8 mouse cellular contexts compared by ENCODE assay signal in genomic region chr16:32277308-32278256, GRCm38 (mm10). TPM values are rescaled to one million over a fixed set of nuclear protein-coding genes. Genes with fewer than 3 reads are reported as not detected.
A peak's percentile ranks its signal among the peaks of the same experiment; 100 is the strongest.
DNase-seq lines count a peak whose midpoint lies in the region; ATAC-seq lines count a peak whose summit lies in the region.

Rnf168 (plus strand) TSS chr16:32277459.

- peak within 1 kb of the TSS; percentile 72 to 100 for H3K4me3 ChIP-seq in heart, embryonic 14.5 days (ENCODE audit: control insufficient read depth in 1 of 2, insufficient read depth in 1 of 2, low read depth in 1 of 2, low read length in 2 of 2)
- H3K4me3 ChIP-seq in liver, embryonic 13.5 days (replicated peaks): peak within 1 kb of the TSS; percentile 77
- peak within 1 kb of the TSS; percentile 84 for H3K4me3 ChIP-seq in stomach, embryonic 16.5 days (replicated peaks; ENCODE audit: low read length)

- peak; percentile 94 for ATAC-seq in erythroid progenitor cell, adult 5-6 weeks (replicated peaks; ENCODE audit: low FRiP score, poor library complexity, severe bottlenecking)
- ATAC-seq in heart, embryonic 14.5 days (ENCODE audit: insufficient number of reproducible peaks, insufficient read depth, low FRiP score, low read depth): peak; percentile 85
- ATAC-seq in liver, embryonic 13.5 days (ENCODE audit: low read depth): peak; percentile 94
- peak; percentile 94 for ATAC-seq in stomach, embryonic 16.5 days (ENCODE audit: insufficient read depth, low FRiP score)

- H3K36me3 ChIP-seq in heart, embryonic 14.5 days (ENCODE audit: control insufficient read depth, insufficient read depth, low read length): peaks cover 10% of the 10 kb centered on the region
- H3K36me3 ChIP-seq in liver, embryonic 13.5 days: peaks cover 19% of the 10 kb centered on the region
- peaks cover 9% of the 10 kb centered on the region; the same call in 1 of the 2 replicates for H3K36me3 ChIP-seq in stomach, embryonic 16.5 days (ENCODE audit: control insufficient read depth, insufficient read depth, low read length)

- H3K9ac ChIP-seq in heart, embryonic 14.5 days (ENCODE audit: low read length): peak within 1 kb of the TSS; percentile 89
- H3K9ac ChIP-seq in liver, embryonic 13.5 days: peak within 1 kb of the TSS; percentile 89
- H3K9ac ChIP-seq in stomach, embryonic 16.5 days (ENCODE audit: low read length): peak within 1 kb of the TSS; percentile 94

- H3K27ac ChIP-seq in heart, embryonic 14.5 days (replicated peaks in 1 of 2; ENCODE audit: control insufficient read depth in 1 of 2, insufficient read depth in 1 of 2, low read depth in 2 of 2, low read length in 2 of 2): peak within 1 kb of the TSS; percentile 96
- peak within 1 kb of the TSS; percentile 96 for H3K27ac ChIP-seq in liver, embryonic 13.5 days
- H3K27ac ChIP-seq in stomach, embryonic 16.5 days (ENCODE audit: low read length): peak within 1 kb of the TSS; percentile 97

- H3K4me2 ChIP-seq in heart, embryonic 14.5 days (ENCODE audit: low read length): peak within 1 kb of the TSS; percentile 70
- peak within 1 kb of the TSS; percentile 83 for H3K4me2 ChIP-seq in liver, embryonic 13.5 days
- peak within 1 kb of the TSS; percentile 83 for H3K4me2 ChIP-seq in stomach, embryonic 16.5 days (ENCODE audit: low read depth, low read length)

- peak; percentile 88 for DNase-seq in CD4-positive helper T cell, adult 2 months (ENCODE audit: low read depth, low spot score)
- peak; percentile 68 for DNase-seq in brain, embryonic 18.5 days (ENCODE audit: low read depth, low spot score)
- DNase-seq in kidney, postnatal 14 days: peak; percentile 93
- peak; percentile 88 for DNase-seq in liver, embryonic 13.5 days
- peak; percentile 92 for DNase-seq in neural tube, embryonic 10.5 days (ENCODE audit: extremely low spot score, low spot score)

- peaks cover 0 to 15% of the 10 kb centered on the region in 2 experiments; a peak in 2 of 4 replicates for H3K4me1 ChIP-seq in heart, embryonic 14.5 days (ENCODE audit: control insufficient read depth in 2 of 2, insufficient read depth in 2 of 2, low read length in 2 of 2)
- peaks cover 43% of the 10 kb centered on the region for H3K4me1 ChIP-seq in liver, embryonic 13.5 days (replicated peaks)
- peaks cover 6% of the 10 kb centered on the region for H3K4me1 ChIP-seq in stomach, embryonic 16.5 days (ENCODE audit: control insufficient read depth, insufficient read depth, low read length)

- WGBS in heart, embryonic 14.5 days: under 1% methylated on average over 75 of the region's 75 CpGs
- under 1% methylated on average over 75 of the region's 75 CpGs for WGBS in liver, embryonic 13.5 days (ENCODE audit: insufficient replicate concordance)
- 0% methylated on average over 71 of the region's 75 CpGs for WGBS in stomach, embryonic 16.5 days

- H3K27me3 ChIP-seq in heart, embryonic 14.5 days (ENCODE audit: control insufficient read depth, insufficient read depth, low read length): no peaks in the 10 kb centered on the region
- no peaks in the 10 kb centered on the region for H3K27me3 ChIP-seq in liver, embryonic 13.5 days
- no peaks in the 10 kb centered on the region for H3K27me3 ChIP-seq in stomach, embryonic 16.5 days (ENCODE audit: control insufficient read depth, insufficient read depth, low read length)

- H3K9me3 ChIP-seq in heart, embryonic 14.5 days (ENCODE audit: control insufficient read depth, low read length): peaks cover 9% of the 10 kb centered on the region; the same call in 1 of the 2 replicates
- H3K9me3 ChIP-seq in liver, embryonic 13.5 days (replicated peaks): peaks cover 3% of the 10 kb centered on the region; the same call in 1 of the 2 replicates
- H3K9me3 ChIP-seq in stomach, embryonic 16.5 days (replicated peaks; ENCODE audit: control insufficient read depth, low read length): 0 out of 2 replicates have a peak, but pooled peaks cover 5% of the 10 kb centered on the region

RNA-seq across cellular contexts. Expression of gene Rnf168, which starts in this region (rescaled TPM):
- 20.5 and 25.6 TPM in 2 replicates for total RNA-seq in erythroid progenitor cell, adult 5-6 weeks (2015; ENCODE audit: low replicate concordance)
- total RNA-seq in erythroid progenitor cell, adult 5-6 weeks (2017; ENCODE audit: low replicate concordance): 47.7 and 49.8 TPM in 2 replicates
- 18.1 and 18.8 TPM in 2 replicates for polyA plus RNA-seq in heart, embryonic 14.5 days (2014; fragmentation: Nextera tagmentation; extraction: Ambion mirVana)
- polyA plus RNA-seq in liver, embryonic 13.5 days (2015; fragmentation: Nextera tagmentation; extraction: Ambion mirVana): 17.9 and 19.9 TPM in 2 replicates
- polyA plus RNA-seq in stomach, embryonic 16.5 days (2015; fragmentation: Nextera tagmentation; extraction: Ambion mirVana): 18.4 and 18.6 TPM in 2 replicates

Comparison
In these comparisons a context has a peak if more than half of its experiments do, and no peak if none do; other contexts are left out.
1. Peak in every context shown above with its lines: DNase-seq, ATAC-seq, H3K4me3 ChIP-seq and H3K27ac ChIP-seq.